Mouse (Mus musculus): ENCODE data around the gene Tgm2. TPM values are rescaled to one million over a fixed set of nuclear protein-coding genes. Genes with fewer than 3 reads are reported as not detected.

Tgm2 gene
- polyA plus RNA-seq (2012; ENCODE audit: insufficient read depth, insufficient read length, low replicate concordance, missing spikeins), result not detected in 2 replicates

GRCm38 (mm10) chr2:158146223-158146622 is at the start of gene Tgm2:
TSS of gene Tgm2 (minus strand) at chr2:158146436.
- peaks cover 8% of the 10 kb centered on the region for H3K4me1 ChIP-seq (ENCODE audit: control insufficient read depth, insufficient read depth, low read length)
- WGBS, result 9% methylated on average over 33 of the region's 33 CpGs
- TF ChIP-seq POLR2A (IDR thresholded peaks at IDR 0.05; ENCODE audit: insufficient read depth, low read depth, low read length), result no peak
- peak; percentile 66; the same call in 1 of the 2 replicates for TF ChIP-seq CTCF (IDR thresholded peaks at IDR 0.05; ENCODE audit: insufficient read depth, low read depth, low read length)
- peak within 1 kb of the TSS; percentile 37 for H3K4me3 ChIP-seq (ENCODE audit: insufficient read depth, low read depth, low read length)
- H3K27ac ChIP-seq (ENCODE audit: insufficient read depth, low read depth, low read length), result no peak within 1 kb of the TSS

- TF ChIP-seq CTCF (IDR thresholded peaks at IDR 0.05; ENCODE audit: insufficient read depth, low read depth, low read length) (peak; percentile 53), POLR2A (IDR thresholded peaks at IDR 0.05; ENCODE audit: insufficient read depth, low read depth, low read length) (no peak)
- Histone ChIP-seq H3K27ac (ENCODE audit: insufficient read depth, low read depth, low read length) (no peak overlapping the region), H3K4me3 (ENCODE audit: insufficient read depth, low read depth, low read length) (no peak overlapping the region), H3K4me1 (ENCODE audit: control insufficient read depth, insufficient read depth, low read length) (peaks cover 27% of the 10 kb centered on the region)
- 32% methylated on average over 10 of the region's 10 CpGs for WGBS
Measured at GRCm38 (mm10) chr2:158194945-158195640, 48.9 kb upstream of the Tgm2 start.

GRCm38 (mm10) chr2:158193611-158194336 is 47.5 kb upstream of the Tgm2 start:
- Histone ChIP-seq H3K4me3 (ENCODE audit: insufficient read depth, low read depth, low read length) (no peak overlapping the region), H3K27ac (ENCODE audit: insufficient read depth, low read depth, low read length) (no peak overlapping the region), H3K4me1 (ENCODE audit: control insufficient read depth, insufficient read depth, low read length) (peaks cover 27% of the 10 kb centered on the region)
- WGBS, result 44% methylated on average over 10 of the region's 10 CpGs
- no peak for TF ChIP-seq CTCF (IDR thresholded peaks at IDR 0.05; ENCODE audit: insufficient read depth, low read depth, low read length)

GRCm38 (mm10) chr2:158191098-158191497 is 44.9 kb upstream of the Tgm2 start:
- no peak for TF ChIP-seq CTCF (IDR thresholded peaks at IDR 0.05; ENCODE audit: insufficient read depth, low read depth, low read length)
- TF ChIP-seq POLR2A (IDR thresholded peaks at IDR 0.05; ENCODE audit: insufficient read depth, low read depth, low read length), result no peak

GRCm38 (mm10) chr2:158189451-158189850 is 43.2 kb upstream of the Tgm2 start:
- H3K4me3 ChIP-seq (ENCODE audit: insufficient read depth, low read depth, low read length), result no peak overlapping the region
- peaks cover 21% of the 10 kb centered on the region for H3K4me1 ChIP-seq (ENCODE audit: control insufficient read depth, insufficient read depth, low read length)
- WGBS, result 81% methylated on average over 11 of the region's 11 CpGs
- H3K27ac ChIP-seq (ENCODE audit: insufficient read depth, low read depth, low read length), result no peak overlapping the region
- TF ChIP-seq CTCF (IDR thresholded peaks at IDR 0.05; ENCODE audit: insufficient read depth, low read depth, low read length), result no peak
- no peak for TF ChIP-seq POLR2A (IDR thresholded peaks at IDR 0.05; ENCODE audit: insufficient read depth, low read depth, low read length)

More at GRCm38 (mm10) chr2:158191098-158191497, 44.9 kb upstream of the Tgm2 start:
- 50% methylated on average over 7 of the region's 7 CpGs for WGBS
- H3K4me3 ChIP-seq (ENCODE audit: insufficient read depth, low read depth, low read length), result no peak overlapping the region
- H3K4me1 ChIP-seq (ENCODE audit: control insufficient read depth, insufficient read depth, low read length), result peaks cover 29% of the 10 kb centered on the region
- H3K27ac ChIP-seq (ENCODE audit: insufficient read depth, low read depth, low read length), result no peak overlapping the region

GRCm38 (mm10) chr2:158186206-158186871 is 40.1 kb upstream of the Tgm2 start:
- 41% methylated on average over 11 of the region's 11 CpGs for WGBS
- Histone ChIP-seq H3K4me3 (ENCODE audit: insufficient read depth, low read depth, low read length) (no peak overlapping the region), H3K27ac (ENCODE audit: insufficient read depth, low read depth, low read length) (no peak overlapping the region), H3K4me1 (ENCODE audit: control insufficient read depth, insufficient read depth, low read length) (peaks cover 17% of the 10 kb centered on the region)
- no peak for TF ChIP-seq CTCF (IDR thresholded peaks at IDR 0.05; ENCODE audit: insufficient read depth, low read depth, low read length)
- TF ChIP-seq POLR2A (IDR thresholded peaks at IDR 0.05; ENCODE audit: insufficient read depth, low read depth, low read length), result no peak

GRCm38 (mm10) chr2:158183266-158183665 is 37.0 kb upstream of the Tgm2 start:
- Histone ChIP-seq H3K27ac (ENCODE audit: insufficient read depth, low read depth, low read length) (no peak overlapping the region), H3K4me1 (ENCODE audit: control insufficient read depth, insufficient read depth, low read length) (peaks cover 23% of the 10 kb centered on the region), H3K4me3 (ENCODE audit: insufficient read depth, low read depth, low read length) (no peak overlapping the region)
- TF ChIP-seq CTCF (IDR thresholded peaks at IDR 0.05; ENCODE audit: insufficient read depth, low read depth, low read length), result no peak
- no peak for TF ChIP-seq POLR2A (IDR thresholded peaks at IDR 0.05; ENCODE audit: insufficient read depth, low read depth, low read length)
- WGBS, result 61% methylated on average over 8 of the region's 8 CpGs

GRCm38 (mm10) chr2:158181932-158182331 is 35.7 kb upstream of the Tgm2 start:
- TF ChIP-seq POLR2A (IDR thresholded peaks at IDR 0.05; ENCODE audit: insufficient read depth, low read depth, low read length) (no peak), CTCF (IDR thresholded peaks at IDR 0.05; ENCODE audit: insufficient read depth, low read depth, low read length) (no peak)
- WGBS, result 36% methylated on average over 6 of the region's 6 CpGs

GRCm38 (mm10) chr2:158180797-158181196 is 34.6 kb upstream of the Tgm2 start:
- no peak overlapping the region for H3K4me3 ChIP-seq (ENCODE audit: insufficient read depth, low read depth, low read length)
- TF ChIP-seq POLR2A (IDR thresholded peaks at IDR 0.05; ENCODE audit: insufficient read depth, low read depth, low read length) (no peak), CTCF (IDR thresholded peaks at IDR 0.05; ENCODE audit: insufficient read depth, low read depth, low read length) (peak; percentile 49; the same call in 1 of the 2 replicates)
- peaks cover 29% of the 10 kb centered on the region for H3K4me1 ChIP-seq (ENCODE audit: control insufficient read depth, insufficient read depth, low read length)
- 54% methylated on average over 9 of the region's 9 CpGs for WGBS
- no peak overlapping the region for H3K27ac ChIP-seq (ENCODE audit: insufficient read depth, low read depth, low read length)

More at GRCm38 (mm10) chr2:158181932-158182331, 35.7 kb upstream of the Tgm2 start:
- H3K4me3 ChIP-seq (ENCODE audit: insufficient read depth, low read depth, low read length), result no peak overlapping the region
- H3K4me1 ChIP-seq (ENCODE audit: control insufficient read depth, insufficient read depth, low read length), result peaks cover 26% of the 10 kb centered on the region
- H3K27ac ChIP-seq (ENCODE audit: insufficient read depth, low read depth, low read length), result no peak overlapping the region

Data from olfactory bulb, adult 2 months (tissue).